16 mouse cellular contexts compared by ENCODE assay signal in genomic region chr10:101486504-101486903, GRCm38 (mm10).
"Had no signal": no experiment of that assay in that cellular context is flagged by ENCODE, and none has a peak within 500 bp of the region (broad histone marks: within the 10 kb centered on the region; RNA-seq: fewer than 3 reads in every experiment).

No protein-coding gene starts in this region.

- H3K36me3 ChIP-seq: neural tube, embryonic 13.5 days; neural tube, embryonic 15.5 days; stomach, embryonic 15.5 days had no signal

- H3K4me1 ChIP-seq: neural tube, embryonic 13.5 days; neural tube, embryonic 15.5 days; stomach, embryonic 15.5 days had no signal

- H3K27ac ChIP-seq: neural tube, embryonic 13.5 days; neural tube, embryonic 15.5 days; stomach, embryonic 15.5 days; stomach, postnatal 0 days had no signal

- H3K9ac ChIP-seq: neural tube, embryonic 13.5 days; neural tube, embryonic 15.5 days; stomach, embryonic 15.5 days had no signal

- H3K4me2 ChIP-seq: neural tube, embryonic 13.5 days; neural tube, embryonic 15.5 days; stomach, embryonic 15.5 days had no signal

- H3K9me3 ChIP-seq: neural tube, embryonic 13.5 days; neural tube, embryonic 15.5 days; stomach, embryonic 15.5 days had no signal

- H3K27me3 ChIP-seq: neural tube, embryonic 13.5 days; neural tube, embryonic 15.5 days; stomach, embryonic 15.5 days had no signal

- H3K4me3 ChIP-seq: neural tube, embryonic 13.5 days; neural tube, embryonic 15.5 days; stomach, embryonic 15.5 days had no signal

- DNase-seq: retina, postnatal 1 day; right cerebral cortex, adult 18-20 months; right cerebral cortex, postnatal 14 days; right cerebral cortex, postnatal 25 days; right cerebral cortex, postnatal 4 days; spleen, adult 18-20 months; thymus, adult 18-20 months; thymus, adult 2 months; thymus, postnatal 14 days; thymus, postnatal 25 days; thymus, postnatal 36 days; thymus, postnatal 4 days had no signal
